22 mouse cellular contexts compared by ENCODE assay signal in genomic region chr12:38586368-38586865, GRCm38 (mm10).
DNase-seq lines count a peak whose midpoint lies in the region; ATAC-seq and TF ChIP-seq lines count a peak whose summit lies in the region.
"Had no signal": no experiment of that assay in that cellular context is flagged by ENCODE, and none has a peak within 500 bp of the region (broad histone marks: within the 10 kb centered on the region; RNA-seq: fewer than 3 reads in every experiment).

No protein-coding gene starts in this region.

- no peaks in the 10 kb centered on the region for H3K36me3 ChIP-seq in lung, embryonic 14.5 days (ENCODE audit: insufficient read depth)
- H3K36me3 ChIP-seq in lung, embryonic 15.5 days, result no peaks in the 10 kb centered on the region
- no peaks in the 10 kb centered on the region for H3K36me3 ChIP-seq in lung, embryonic 16.5 days (ENCODE audit: control insufficient read depth, insufficient read depth, low read length)
- no peaks in the 10 kb centered on the region for H3K36me3 ChIP-seq in lung, postnatal 0 days (ENCODE audit: insufficient read depth, low read length)
- H3K36me3 ChIP-seq: G1E had no signal

- ATAC-seq in lung, embryonic 14.5 days (ENCODE audit: insufficient read depth), result peak; percentile 88
- peak; percentile 72; the same call in 1 of the 2 replicates for ATAC-seq in lung, embryonic 15.5 days (ENCODE audit: borderline replicate concordance, extremely low read depth, low FRiP score, low TSS enrichment)
- ATAC-seq in lung, embryonic 16.5 days (ENCODE audit: low read depth), result peak; percentile 75; the same call in 1 of the 2 replicates
- no peak for ATAC-seq in lung, postnatal 0 days
- ATAC-seq: activated CD4-positive, CD25-positive, alpha-beta regulatory T cell, adult 4 months; CD4-positive, CD25-positive, alpha-beta regulatory T cell, adult 4 months; Patski had no signal

- no peaks in the 10 kb centered on the region for H3K27me3 ChIP-seq in lung, embryonic 14.5 days (ENCODE audit: insufficient read depth, low read length)
- no peaks in the 10 kb centered on the region for H3K27me3 ChIP-seq in lung, embryonic 15.5 days
- no peaks in the 10 kb centered on the region for H3K27me3 ChIP-seq in lung, embryonic 16.5 days (ENCODE audit: control insufficient read depth, insufficient read depth, low read depth, low read length)
- no peaks in the 10 kb centered on the region for H3K27me3 ChIP-seq in lung, postnatal 0 days (replicated peaks; ENCODE audit: insufficient read depth, low read length)
- H3K27me3 ChIP-seq: CH12.LX, Patski had no signal

- no peak for TF ChIP-seq CTCF in lung, embryonic 14.5 days (IDR thresholded peaks at IDR 0.05; ENCODE audit: low read depth)
- no peak for TF ChIP-seq CTCF in lung, adult 2 months (IDR thresholded peaks at IDR 0.05; ENCODE audit: insufficient read depth, low read length)
- TF ChIP-seq CTCF in lung, postnatal 0 days (IDR thresholded peaks at IDR 0.05), result no peak

- TF ChIP-seq EP300 in lung, postnatal 0 days (IDR thresholded peaks at IDR 0.05), result no peak

- WGBS in lung, embryonic 14.5 days, result 30% methylated on average over 4 of the region's 4 CpGs
- WGBS in lung, embryonic 15.5 days, result 25% methylated on average over 4 of the region's 4 CpGs
- WGBS in lung, adult 2 months, result 54% methylated on average over 4 of the region's 4 CpGs
- WGBS in lung, embryonic 16.5 days, result 34% methylated on average over 4 of the region's 4 CpGs
- WGBS in lung, postnatal 0 days, result 53% methylated on average over 4 of the region's 4 CpGs

- H3K4me3 ChIP-seq in lung, embryonic 14.5 days (ENCODE audit: low read depth, low read length), result no peak overlapping the region
- H3K4me3 ChIP-seq in lung, embryonic 15.5 days, result no peak overlapping the region
- no peak overlapping the region for H3K4me3 ChIP-seq in lung, adult 2 months (replicated peaks; ENCODE audit: extremely low read depth, low read depth, low read length)
- H3K4me3 ChIP-seq in lung, embryonic 16.5 days (ENCODE audit: low read length), result no peak overlapping the region
- H3K4me3 ChIP-seq in lung, postnatal 0 days (ENCODE audit: low read depth, low read length), result no peak overlapping the region

- H3K9me3 ChIP-seq in lung, embryonic 14.5 days (ENCODE audit: low read depth, low read length), result no peaks in the 10 kb centered on the region
- H3K9me3 ChIP-seq in lung, embryonic 15.5 days, result no peaks in the 10 kb centered on the region
- H3K9me3 ChIP-seq in lung, embryonic 16.5 days (ENCODE audit: control insufficient read depth, low read length), result no peaks in the 10 kb centered on the region
- H3K9me3 ChIP-seq in lung, postnatal 0 days (ENCODE audit: low read length), result no peaks in the 10 kb centered on the region
- H3K9me3 ChIP-seq: G1E had no signal

- H3K27ac ChIP-seq in lung, embryonic 14.5 days (ENCODE audit: low read depth), result no peak overlapping the region
- H3K27ac ChIP-seq in lung, embryonic 15.5 days, result no peak overlapping the region
- no peak overlapping the region for H3K27ac ChIP-seq in lung, embryonic 16.5 days (ENCODE audit: low read length)
- no peak overlapping the region for H3K27ac ChIP-seq in lung, postnatal 0 days (ENCODE audit: low read length)

- TF ChIP-seq POLR2A in lung, adult 2 months (IDR thresholded peaks at IDR 0.05; ENCODE audit: borderline replicate concordance, extremely low read depth, low read depth, low read length), result no peak

- peak; percentile 72 for DNase-seq in lung, embryonic 14.5 days
- DNase-seq in lung, postnatal 14 days, result no peak
- DNase-seq in lung, adult 2 months, result no peak
- DNase-seq in lung, postnatal 36 days, result no peak
- DNase-seq in lung, postnatal 0 days (ENCODE audit: low spot score), result peak; percentile 45
- DNase-seq in lung, postnatal 4 days, result no peak
- DNase-seq: adrenal gland, adult 2 months; adrenal gland, adult 8-10 months; adrenal gland, postnatal 10 days; adrenal gland, postnatal 14 days; adrenal gland, postnatal 25 days; adrenal gland, postnatal 36 days; B cell, adult 2 months; cerebellum, adult 11 months; cerebellum, adult 11-12 months had no signal

- H3K9ac ChIP-seq in lung, embryonic 14.5 days, result no peak overlapping the region
- no peak overlapping the region for H3K9ac ChIP-seq in lung, embryonic 15.5 days
- no peak overlapping the region for H3K9ac ChIP-seq in lung, embryonic 16.5 days (ENCODE audit: low read length)
- no peak overlapping the region for H3K9ac ChIP-seq in lung, postnatal 0 days (replicated peaks; ENCODE audit: low read depth)

- no peak overlapping the region for H3K4me2 ChIP-seq in lung, embryonic 14.5 days
- H3K4me2 ChIP-seq in lung, embryonic 15.5 days, result no peak overlapping the region
- no peak overlapping the region for H3K4me2 ChIP-seq in lung, embryonic 16.5 days (ENCODE audit: low read depth, low read length)
- H3K4me2 ChIP-seq in lung, postnatal 0 days (replicated peaks; ENCODE audit: low read depth, low read length), result no peak overlapping the region

- H3K4me1 ChIP-seq in lung, embryonic 14.5 days (ENCODE audit: insufficient read depth), result no peaks in the 10 kb centered on the region
- no peaks in the 10 kb centered on the region for H3K4me1 ChIP-seq in lung, embryonic 15.5 days
- H3K4me1 ChIP-seq in lung, adult 2 months (ENCODE audit: control insufficient read depth, insufficient read depth, low read length), result no peaks in the 10 kb centered on the region
- no peaks in the 10 kb centered on the region for H3K4me1 ChIP-seq in lung, embryonic 16.5 days (replicated peaks; ENCODE audit: control insufficient read depth, insufficient read depth, low read length)
- H3K4me1 ChIP-seq in lung, postnatal 0 days (ENCODE audit: insufficient read depth, low read depth, low read length), result no peaks in the 10 kb centered on the region

Comparison
In these comparisons a context has a peak if more than half of its experiments do, and no peak if none do; other contexts are left out.
1. DNase-seq: peak in lung, embryonic 14.5 days (single experiment) and lung, postnatal 0 days (single experiment); none in lung, postnatal 14 days (single experiment), lung, adult 2 months (single experiment), lung, postnatal 36 days (single experiment) and lung, postnatal 4 days (0 of 2).